Mouse (Mus musculus) small intestine, adult 2 months (tissue): ENCODE data around the gene Dglucy.

Source experiments
- CTCF ChIP-seq: fragments of 200-500 bp; IDR thresholded peaks from 2 replicates; pipeline ENCODE4 v1.5.1; 2012; ENCODE audit warnings: low read depth, mild to moderate bottlenecking, control low read depth, inconsistent platforms, low read length, moderate library complexity, mixed read lengths; ENCODE audit not compliant: insufficient replicate concordance, insufficient read length; ENCODE audit errors: extremely low read depth
- POLR2A ChIP-seq: fragments of 200-500 bp; IDR thresholded peaks from 2 replicates; pipeline ENCODE4 v1.6.1; 2012; ENCODE audit warnings: low read depth, mild to moderate bottlenecking, control low read depth, inconsistent platforms, low read length, moderate library complexity

DNA sequence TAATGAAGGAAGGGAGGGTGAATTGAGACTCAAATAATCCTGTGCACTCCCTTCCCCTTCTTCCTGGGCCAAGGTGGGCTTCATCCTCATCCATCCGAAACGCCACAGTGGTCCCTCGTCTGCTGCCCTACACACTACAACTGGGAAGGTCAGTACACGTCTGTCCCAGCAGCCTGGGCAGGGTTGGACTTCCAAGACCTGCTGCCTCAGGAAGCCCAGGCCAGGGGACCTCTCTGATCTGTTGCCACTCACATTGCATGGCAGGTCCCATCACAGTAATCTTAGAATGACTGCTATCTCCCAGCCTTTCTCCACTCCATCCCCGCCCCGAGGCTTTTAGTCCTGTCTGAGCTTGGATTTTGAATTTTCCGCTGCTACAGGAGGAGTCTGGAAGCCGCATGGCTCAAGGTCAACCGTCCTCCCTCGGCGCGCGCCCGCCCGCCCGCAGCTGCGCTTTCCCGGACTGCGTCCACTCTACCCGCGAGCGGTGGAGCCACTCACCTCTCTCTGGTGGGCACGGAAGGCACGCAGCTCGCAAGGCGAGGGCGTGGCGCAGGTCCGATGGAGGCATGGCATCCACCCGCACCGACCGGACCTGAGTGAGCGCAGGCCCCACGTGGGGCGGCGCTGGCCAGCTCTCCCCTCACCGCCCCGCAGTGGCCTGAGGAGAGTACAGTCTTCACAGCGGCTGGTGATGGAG is 128.9 kb downstream of the Dglucy start, which contains the start of gene Gpr68:
- no peak for TF ChIP-seq CTCF
- no peak for TF ChIP-seq POLR2A
